Mouse (Mus musculus) kidney, postnatal 4 days (tissue): ENCODE results near the gene Pcgf1.

Experiments
- DNase-seq, 2 experiments: peaks; one replicate each; pipeline ENCODE4 v3.0.0; 2021; ENCODE audit warnings: mixed read lengths in 2 of 2

Pcgf1 gene

DNA sequence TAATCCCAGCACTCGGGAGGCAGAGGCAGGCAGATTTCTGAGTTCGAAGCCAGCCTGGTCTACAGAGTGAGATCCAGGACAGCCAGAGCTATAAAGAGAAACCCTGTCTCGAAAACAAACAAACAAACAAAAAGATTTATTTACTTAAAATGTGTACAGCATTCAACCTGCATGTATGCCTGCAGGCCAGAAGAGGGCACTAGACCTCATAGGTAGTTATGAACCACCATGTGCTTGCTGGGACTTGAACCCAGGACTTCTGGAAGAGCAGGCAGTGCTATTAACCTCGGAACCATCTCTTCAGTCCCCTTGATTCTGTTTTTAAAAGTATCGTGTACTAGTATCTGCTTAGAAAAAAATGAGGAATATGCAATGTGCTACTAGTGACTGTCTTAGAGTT is 49.8 kb downstream of the Pcgf1 start:
- DNase-seq, result no peak
